In the genomic region with DNA sequence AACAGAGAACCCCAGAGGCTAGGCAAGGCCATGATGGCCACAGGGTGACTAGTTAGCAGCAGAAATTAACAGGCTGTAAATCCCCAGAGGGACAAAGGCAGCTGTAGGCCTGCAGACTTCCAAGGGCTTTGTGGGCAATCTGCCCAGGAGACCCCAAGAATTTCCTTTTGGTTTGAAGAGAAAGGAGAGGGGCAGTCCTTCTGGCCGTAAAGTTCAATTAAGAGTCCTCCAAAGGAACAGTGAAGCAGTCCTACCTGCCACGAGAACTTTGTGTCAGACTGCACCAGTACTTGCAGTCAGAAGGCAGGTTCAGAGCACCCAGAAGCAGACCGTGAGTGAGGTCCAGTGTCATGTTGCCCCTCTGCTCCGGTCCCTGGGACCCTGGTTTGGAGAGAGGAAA, we compare ENCODE assay signal across 8 mouse cellular contexts. TPM values are rescaled to one million over a fixed set of nuclear protein-coding genes. Genes with fewer than 3 reads are reported as not detected.
DNase-seq lines count a peak whose midpoint lies in the region; ATAC-seq and TF ChIP-seq lines count a peak whose summit lies in the region.

No protein-coding gene starts in this region.

- DNase-seq in heart, postnatal 25 days (ENCODE audit: low spot score), result no peak
- no peak for DNase-seq in left cerebral cortex, postnatal 25 days (ENCODE audit: low spot score in 2 of 2)
- DNase-seq in right cerebral cortex, postnatal 25 days, result no peak
- no peak for DNase-seq in spleen, postnatal 36 days (ENCODE audit: low spot score in 2 of 2)

- H3K9ac ChIP-seq in heart, embryonic 12.5 days, result peak overlapping the region; percentile 74
- H3K9ac ChIP-seq in ES-Bruce4 (ENCODE audit: low read depth, poor library complexity, severe bottlenecking), result 0 out of 2 replicates have a peak overlapping the region, but pooled peaks have one; percentile 7
- peak overlapping the region; percentile 5; the same call in 1 of the 2 replicates for H3K9ac ChIP-seq in forebrain, embryonic 15.5 days (replicated peaks)
- H3K9ac ChIP-seq in midbrain, embryonic 12.5 days (replicated peaks), result peak overlapping the region; percentile 59

- H3K4me1 ChIP-seq in heart, embryonic 12.5 days (replicated peaks), result peaks cover 32% of the 10 kb centered on the region
- no peaks in the 10 kb centered on the region for H3K4me1 ChIP-seq in ES-Bruce4 (ENCODE audit: control insufficient read depth, insufficient read depth, low read length)
- H3K4me1 ChIP-seq in forebrain, embryonic 15.5 days, result peaks cover 38% of the 10 kb centered on the region
- peaks cover 50% of the 10 kb centered on the region for H3K4me1 ChIP-seq in midbrain, embryonic 12.5 days

- 69% methylated on average over 4 of the region's 4 CpGs for WGBS in heart, embryonic 12.5 days
- WGBS in forebrain, embryonic 15.5 days, result 21% methylated on average over 4 of the region's 4 CpGs
- 37% methylated on average over 4 of the region's 4 CpGs for WGBS in midbrain, embryonic 12.5 days

- no peak for TF ChIP-seq POLR2A in ES-Bruce4 (IDR thresholded peaks at IDR 0.05; ENCODE audit: insufficient read depth, low read length)

- H3K4me2 ChIP-seq in heart, embryonic 12.5 days, result peak overlapping the region; percentile 97
- peak overlapping the region; percentile 93 for H3K4me2 ChIP-seq in forebrain, embryonic 15.5 days (replicated peaks)
- peak overlapping the region; percentile 88 for H3K4me2 ChIP-seq in midbrain, embryonic 12.5 days (replicated peaks)

- no peak for ATAC-seq in heart, embryonic 12.5 days (ENCODE audit: insufficient number of reproducible peaks, low FRiP score)
- no peak for ATAC-seq in forebrain, embryonic 15.5 days (replicated peaks)
- ATAC-seq in midbrain, embryonic 12.5 days (ENCODE audit: low FRiP score, low read depth), result no peak

- H3K4me3 ChIP-seq in heart, embryonic 12.5 days, result no peak overlapping the region
- H3K4me3 ChIP-seq in ES-Bruce4 (ENCODE audit: low read depth, low read length), result no peak overlapping the region
- H3K4me3 ChIP-seq in forebrain, embryonic 15.5 days, result no peak overlapping the region
- no peak overlapping the region for H3K4me3 ChIP-seq in midbrain, embryonic 12.5 days

- TF ChIP-seq CTCF in ES-Bruce4 (IDR thresholded peaks at IDR 0.05; ENCODE audit: low read depth, low read length), result no peak

- peak overlapping the region; percentile 94 for H3K27ac ChIP-seq in heart, embryonic 12.5 days (ENCODE audit: poor library complexity, severe bottlenecking)
- H3K27ac ChIP-seq in ES-Bruce4 (ENCODE audit: insufficient read depth, low read length), result no peak overlapping the region
- H3K27ac ChIP-seq in forebrain, embryonic 15.5 days (replicated peaks), result peak overlapping the region; percentile 91
- peak overlapping the region; percentile 99 for H3K27ac ChIP-seq in midbrain, embryonic 12.5 days (replicated peaks)

- no peak for TF ChIP-seq EP300 in ES-Bruce4 (IDR thresholded peaks at IDR 0.05; ENCODE audit: insufficient read depth, low read depth, low read length)

- no peaks in the 10 kb centered on the region for H3K27me3 ChIP-seq in heart, embryonic 12.5 days (replicated peaks)
- H3K27me3 ChIP-seq in ES-Bruce4 (ENCODE audit: control insufficient read depth, insufficient read depth, low read length, poor library complexity, severe bottlenecking), result no peaks in the 10 kb centered on the region
- no peaks in the 10 kb centered on the region for H3K27me3 ChIP-seq in forebrain, embryonic 15.5 days
- H3K27me3 ChIP-seq in midbrain, embryonic 12.5 days, result no peaks in the 10 kb centered on the region

- intact Hi-C loops in heart, postnatal 25 days (cut with DNase I), result no loop called here
- intact Hi-C loops in left cerebral cortex, postnatal 25 days (cut with DNase I), result no loop called here

- H3K9me3 ChIP-seq in heart, embryonic 12.5 days (replicated peaks), result no peaks in the 10 kb centered on the region
- H3K9me3 ChIP-seq in ES-Bruce4 (replicated peaks; ENCODE audit: control insufficient read depth, insufficient read depth, low read length, poor library complexity, severe bottlenecking), result no peaks in the 10 kb centered on the region
- H3K9me3 ChIP-seq in forebrain, embryonic 15.5 days, result no peaks in the 10 kb centered on the region
- no peaks in the 10 kb centered on the region for H3K9me3 ChIP-seq in midbrain, embryonic 12.5 days

- peaks cover 26% of the 10 kb centered on the region for H3K36me3 ChIP-seq in heart, embryonic 12.5 days
- H3K36me3 ChIP-seq in ES-Bruce4 (ENCODE audit: control insufficient read depth, insufficient read depth, low read length, poor library complexity, severe bottlenecking), result no peaks in the 10 kb centered on the region
- peaks cover 6% of the 10 kb centered on the region; the same call in 1 of the 2 replicates for H3K36me3 ChIP-seq in forebrain, embryonic 15.5 days
- no peaks in the 10 kb centered on the region for H3K36me3 ChIP-seq in midbrain, embryonic 12.5 days

RNA-seq across cellular contexts. Expression of gene Hes6, which starts 1.1 kb away (rescaled TPM):
- polyA plus RNA-seq in heart, embryonic 12.5 days (2016; fragmentation: Nextera tagmentation; extraction: Ambion mirVana), result 63.6 and 65.4 TPM in 2 replicates
- 10 to 100 TPM; 16.6 to 18.3 TPM for total RNA-seq in heart, postnatal 25 days (2021)
- polyA plus RNA-seq in ES-Bruce4 (2011; ENCODE audit: insufficient read depth, insufficient read length, low read depth, missing spikeins), result 13.0 and 15.6 TPM in 2 replicates
- 260 and 267 TPM in 2 replicates for polyA plus RNA-seq in forebrain, embryonic 15.5 days (2015; fragmentation: Nextera tagmentation; extraction: Ambion mirVana)
- polyA plus RNA-seq in midbrain, embryonic 12.5 days (2016; fragmentation: Nextera tagmentation; extraction: Ambion mirVana), result 432 and 455 TPM in 2 replicates
- total RNA-seq in left cerebral cortex, postnatal 25 days (2021), result 10 to 100 TPM; 12.4 to 13.1 TPM

RNA-seq across cellular contexts. Expression of gene Ilkap, which starts 16.3 kb away (rescaled TPM):
- polyA plus RNA-seq in heart, embryonic 12.5 days (2016; fragmentation: Nextera tagmentation; extraction: Ambion mirVana), result 104 and 106 TPM in 2 replicates
- total RNA-seq in heart, postnatal 25 days (2021), result 10 to 100 TPM; 41.3 to 48.1 TPM
- 66.3 and 72.1 TPM in 2 replicates for polyA plus RNA-seq in ES-Bruce4 (2011; ENCODE audit: insufficient read depth, insufficient read length, low read depth, missing spikeins)
- polyA plus RNA-seq in forebrain, embryonic 15.5 days (2015; fragmentation: Nextera tagmentation; extraction: Ambion mirVana), result 167 and 177 TPM in 2 replicates
- polyA plus RNA-seq in midbrain, embryonic 12.5 days (2016; fragmentation: Nextera tagmentation; extraction: Ambion mirVana), result 153 and 155 TPM in 2 replicates
- 10 to 100 TPM; 59.7 to 61.7 TPM for total RNA-seq in left cerebral cortex, postnatal 25 days (2021)

RNA-seq across cellular contexts. Expression of gene Per2, which starts 44.2 kb away (rescaled TPM):
- 3.6 and 4.0 TPM in 2 replicates for polyA plus RNA-seq in heart, embryonic 12.5 days (2016; fragmentation: Nextera tagmentation; extraction: Ambion mirVana)
- 10 to 100 TPM in 1 of 2 experiments, 1 to 10 TPM in 1; 2.1 to 11.7 TPM for total RNA-seq in heart, postnatal 25 days (2021)
- 0.21 and 0.30 TPM in 2 replicates for polyA plus RNA-seq in ES-Bruce4 (2011; ENCODE audit: insufficient read depth, insufficient read length, low read depth, missing spikeins)
- 4.5 and 5.4 TPM in 2 replicates for polyA plus RNA-seq in forebrain, embryonic 15.5 days (2015; fragmentation: Nextera tagmentation; extraction: Ambion mirVana)
- 3.2 TPM in 2 replicates for polyA plus RNA-seq in midbrain, embryonic 12.5 days (2016; fragmentation: Nextera tagmentation; extraction: Ambion mirVana)
- 10 to 100 TPM; 25.3 to 30.0 TPM for total RNA-seq in left cerebral cortex, postnatal 25 days (2021)

RNA-seq across cellular contexts. Expression of gene Erfe, which starts 48.7 kb away (rescaled TPM):
- polyA plus RNA-seq in heart, embryonic 12.5 days (2016; fragmentation: Nextera tagmentation; extraction: Ambion mirVana), result 1.5 and 1.7 TPM in 2 replicates
- under 1 TPM in 1 of 2 experiments, not detected in 1; 0.26 TPM for total RNA-seq in heart, postnatal 25 days (2021)
- polyA plus RNA-seq in ES-Bruce4 (2011; ENCODE audit: insufficient read depth, insufficient read length, low read depth, missing spikeins), result 7.0 and 13.3 TPM in 2 replicates
- 0.20 TPM in 2 replicates for polyA plus RNA-seq in forebrain, embryonic 15.5 days (2015; fragmentation: Nextera tagmentation; extraction: Ambion mirVana)
- 0.48 and 0.59 TPM in 2 replicates for polyA plus RNA-seq in midbrain, embryonic 12.5 days (2016; fragmentation: Nextera tagmentation; extraction: Ambion mirVana)
- total RNA-seq in left cerebral cortex, postnatal 25 days (2021), result under 1 TPM; 0.44 to 0.85 TPM

Comparison
In these comparisons a context has a peak if more than half of its experiments do, and no peak if none do; other contexts are left out.
1. H3K9ac ChIP-seq: peak in every context shown above with its lines; median percentile 74 in heart, embryonic 12.5 days; 59 in midbrain, embryonic 12.5 days; 7 in ES-Bruce4; 5 in forebrain, embryonic 15.5 days.